Mouse (Mus musculus) stomach, embryonic 16.5 days (tissue): ENCODE measurements around the gene Eml3. TPM values are rescaled to one million over a fixed set of nuclear protein-coding genes. Genes with fewer than 3 reads are reported as not detected.
A peak's percentile ranks its signal among the peaks of the same experiment; 100 is the strongest.

ENCODE experiments used
- ATAC-seq: fragments of 200-750 bp; cut with Nextera tagmentation; 2 replicates; pipeline ENCODE4 v1.8.0; 2017; ENCODE audit warnings: moderate number of reproducible peaks, moderate TSS enrichment; ENCODE audit not compliant: insufficient read depth, low FRiP score
- H3K27ac ChIP-seq: fragments of 300-500 bp; sonication (generic); 2 replicates; pipeline ENCODE4 v1.5.1; 2014; ENCODE audit warnings: low read length
- H3K27me3 ChIP-seq: fragments of 300-500 bp; sonication (generic); 2 replicates; pipeline ENCODE4 v1.6.1; 2014; ENCODE audit warnings: low read length, control low read depth, mixed read lengths; ENCODE audit not compliant: control insufficient read depth, insufficient read depth
- H3K36me3 ChIP-seq: fragments of 300-500 bp; sonication (generic); 2 replicates; pipeline ENCODE4 v1.6.1; 2014; ENCODE audit warnings: low read length; ENCODE audit not compliant: control insufficient read depth, insufficient read depth
- H3K4me1 ChIP-seq: fragments of 300-500 bp; sonication (generic); 2 replicates; pipeline ENCODE4 v1.6.1; 2014; ENCODE audit warnings: low read length, control low read depth, mixed read lengths; ENCODE audit not compliant: control insufficient read depth, insufficient read depth
- H3K4me2 ChIP-seq: fragments of 300-500 bp; sonication (generic); 2 replicates; pipeline ENCODE4 v1.6.1; 2014; ENCODE audit warnings: low read depth, low read length, mixed read lengths
- H3K4me3 ChIP-seq: fragments of 300-500 bp; sonication (generic); replicated peaks from 2 replicates; pipeline ENCODE4 v1.5.1; 2014; ENCODE audit warnings: mild to moderate bottlenecking, low read length
- H3K9ac ChIP-seq: fragments of 300-500 bp; sonication (generic); 2 replicates; pipeline ENCODE4 v1.6.1; 2014; ENCODE audit warnings: low read length
- H3K9me3 ChIP-seq: fragments of 300-500 bp; sonication (generic); replicated peaks from 2 replicates; pipeline ENCODE4 v1.6.1; 2016; ENCODE audit warnings: low read length, control low read depth; ENCODE audit not compliant: control insufficient read depth
- WGBS: fragments of 180-500 bp; shearing (Covaris S2); extraction: QIAGEN DNeasy Blood & Tissue Kit; methylation state at CpG from one replicate; pipeline ENCODE4 v1.1.7; 2014; 5-methylcytosine and 5-hydroxymethylcytosine counted together
- polyA plus RNA-seq: library from polyadenylated mRNA; unstranded; fragments of >200 nt; fragmentation: Nextera tagmentation; extraction: Ambion mirVana; gene quantifications from 2 replicates; pipeline ENCODE4 v1.2.1, GENCODE M21; 2015

Eml3 gene
- polyA plus RNA-seq, 1 experiment from 2014 or later: 28.5 TPM

- Histone ChIP-seq H3K4me1 (no peaks in the 10 kb centered on the region), H3K4me2 (no peak overlapping the region), H3K9ac (no peak overlapping the region), H3K9me3 (no peaks in the 10 kb centered on the region), H3K27me3 (no peaks in the 10 kb centered on the region), H3K4me3 (no peak overlapping the region), H3K27ac (no peak overlapping the region), H3K36me3 (peaks cover 63% of the 10 kb centered on the region)
- ATAC-seq: no peak
- 89% methylated on average over 6 of the region's 6 CpGs for WGBS
Measured at GRCm38 (mm10) chr19:8908531-8908930, 20.8 kb upstream of the Eml3 start.

GRCm38 (mm10) chr19:8911810-8912209 is 17.5 kb upstream of the Eml3 start:
- H3K9ac ChIP-seq: no peak overlapping the region
- H3K36me3 ChIP-seq: peaks cover 73% of the 10 kb centered on the region
- no peaks in the 10 kb centered on the region for H3K27me3 ChIP-seq
- H3K9me3 ChIP-seq: no peaks in the 10 kb centered on the region
- H3K4me2 ChIP-seq: no peak overlapping the region
- no peak overlapping the region for H3K27ac ChIP-seq
- ATAC-seq: no peak
- 90% methylated on average over 5 of the region's 5 CpGs for WGBS
- H3K4me3 ChIP-seq: no peak overlapping the region
- no peaks in the 10 kb centered on the region for H3K4me1 ChIP-seq

GRCm38 (mm10) chr19:8914212-8914611 is 15.1 kb upstream of the Eml3 start:
- no peak for ATAC-seq
- no peak overlapping the region for H3K27ac ChIP-seq
- H3K27me3 ChIP-seq: no peaks in the 10 kb centered on the region
- no peak overlapping the region for H3K4me2 ChIP-seq
- H3K4me1 ChIP-seq: no peaks in the 10 kb centered on the region
- H3K4me3 ChIP-seq: no peak overlapping the region
- no peaks in the 10 kb centered on the region for H3K9me3 ChIP-seq
- H3K36me3 ChIP-seq: peaks cover 58% of the 10 kb centered on the region
- H3K9ac ChIP-seq: no peak overlapping the region
- 97% methylated on average over 3 of the region's 3 CpGs for WGBS

GRCm38 (mm10) chr19:8919000-8919399 is 10.4 kb upstream of the Eml3 start:
- Histone ChIP-seq H3K4me3 (no peak overlapping the region), H3K9me3 (no peaks in the 10 kb centered on the region), H3K27ac (no peak overlapping the region), H3K27me3 (no peaks in the 10 kb centered on the region), H3K36me3 (peaks cover 24% of the 10 kb centered on the region), H3K4me2 (no peak overlapping the region), H3K4me1 (peaks cover 9% of the 10 kb centered on the region), H3K9ac (no peak overlapping the region)
- WGBS: 90% methylated on average over 3 of the region's 3 CpGs
- ATAC-seq: no peak

- peak overlapping the region; percentile 82 for H3K4me3 ChIP-seq
Measured at GRCm38 (mm10) chr19:8919684-8920072, 9.7 kb upstream of the Eml3 start.

GRCm38 (mm10) chr19:8920073-8920736 is 9.1 kb upstream of the Eml3 start, which contains the start of gene B3gat3:
TSS of gene B3gat3 (plus strand) at chr19:8920374.
- Histone ChIP-seq H3K4me2 (peak within 1 kb of the TSS; percentile 82), H3K27me3 (no peaks in the 10 kb centered on the region), H3K9me3 (no peaks in the 10 kb centered on the region), H3K27ac (peak within 1 kb of the TSS; percentile 95), H3K9ac (peak within 1 kb of the TSS; percentile 86), H3K4me3 (peak within 1 kb of the TSS; percentile 82), H3K4me1 (peaks cover 9% of the 10 kb centered on the region), H3K36me3 (peaks cover 14% of the 10 kb centered on the region)
- WGBS: 3% methylated on average over 37 of the region's 50 CpGs
- ATAC-seq: peak; percentile 98

More at GRCm38 (mm10) chr19:8919684-8920072, 9.7 kb upstream of the Eml3 start:
- Histone ChIP-seq H3K9me3 (no peaks in the 10 kb centered on the region), H3K36me3 (peaks cover 19% of the 10 kb centered on the region), H3K27me3 (no peaks in the 10 kb centered on the region), H3K4me1 (peaks cover 9% of the 10 kb centered on the region), H3K9ac (peak overlapping the region; percentile 86; the same call in 1 of the 2 replicates), H3K4me2 (peak overlapping the region; percentile 82), H3K27ac (peak overlapping the region; percentile 95)
- ATAC-seq: no peak
- 73% methylated on average over 6 of the region's 6 CpGs for WGBS

- Histone ChIP-seq H3K36me3 (peaks cover 9% of the 10 kb centered on the region; the same call in 1 of the 2 replicates), H3K27ac (peak overlapping the region; percentile 95), H3K4me2 (peak overlapping the region; percentile 82), H3K4me3 (peak overlapping the region; percentile 82), H3K9ac (peak overlapping the region; percentile 86), H3K27me3 (no peaks in the 10 kb centered on the region), H3K9me3 (no peaks in the 10 kb centered on the region), H3K4me1 (peaks cover 9% of the 10 kb centered on the region)
- ATAC-seq: peak; percentile 18; the same call in 1 of the 2 replicates
- 2% methylated on average over 6 of the region's 6 CpGs for WGBS
Measured at GRCm38 (mm10) chr19:8920836-8921291, 8.5 kb upstream of the Eml3 start.

GRCm38 (mm10) chr19:8921741-8922140 is 7.6 kb upstream of the Eml3 start:
- Histone ChIP-seq H3K27ac (no peak overlapping the region), H3K9me3 (no peaks in the 10 kb centered on the region), H3K27me3 (no peaks in the 10 kb centered on the region), H3K36me3 (0 out of 2 replicates have a peak, but pooled peaks cover 3% of the 10 kb centered on the region), H3K4me1 (peaks cover 9% of the 10 kb centered on the region), H3K9ac (peak overlapping the region; percentile 27; the same call in 1 of the 2 replicates), H3K4me2 (peak overlapping the region; percentile 82), H3K4me3 (0 out of 2 replicates have a peak overlapping the region, but pooled peaks have one; percentile 3)
- WGBS: 74% methylated on average over 9 of the region's 9 CpGs
- no peak for ATAC-seq

GRCm38 (mm10) chr19:8926766-8927165 is 2.6 kb upstream of the Eml3 start:
- Histone ChIP-seq H3K27ac (no peak overlapping the region), H3K27me3 (no peaks in the 10 kb centered on the region), H3K9me3 (no peaks in the 10 kb centered on the region), H3K4me3 (no peak overlapping the region), H3K4me2 (no peak overlapping the region), H3K4me1 (peaks cover 16% of the 10 kb centered on the region), H3K9ac (no peak overlapping the region), H3K36me3 (no peaks in the 10 kb centered on the region)
- ATAC-seq: no peak
- 93% methylated on average over 2 of the region's 2 CpGs for WGBS
